Mouse (Mus musculus): ENCODE data around the gene Acot1.
"Not testable (repeated sequence)": the region's sequence is repeated elsewhere in the genome, so short reads cannot be mapped to it uniquely, and the experiment has no call there.

GRCm38 (mm10) chr12:84033302-84033701 is 24.0 kb downstream of the Acot1 start:
- not testable (repeated sequence) for TF ChIP-seq TAL1, GATA1 (IDR thresholded peaks at IDR 0.05; ENCODE audit: low read length)
